Mouse (Mus musculus): ENCODE results near the gene Nop16.

DNA sequence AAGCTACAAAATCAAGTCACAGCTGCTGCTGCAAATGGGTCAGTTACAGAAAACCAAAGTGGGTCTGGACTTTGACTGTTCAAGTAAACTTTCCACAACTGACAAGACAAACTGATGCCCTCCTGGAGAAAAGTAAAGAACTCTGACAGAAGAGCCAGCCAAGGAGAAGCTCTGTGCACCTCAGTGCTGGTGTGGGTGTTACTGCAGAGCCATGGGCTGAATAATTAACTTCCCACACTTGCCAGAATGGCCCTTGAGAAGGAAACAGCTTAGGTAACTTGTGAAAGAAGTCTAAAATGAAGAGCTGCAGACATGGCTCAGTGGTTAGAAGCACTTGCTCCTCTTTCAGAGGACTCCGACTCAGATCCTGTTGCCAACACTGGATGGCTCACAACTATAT lies 32.2 kb downstream of the Nop16 start:
- TF ChIP-seq CTCF (IDR thresholded peaks at IDR 0.05; ENCODE audit: extremely low read depth, insufficient read depth, low read length) (no peak), POLR2A (IDR thresholded peaks at IDR 0.05; ENCODE audit: extremely low read depth, insufficient read depth, low read length) (no peak)
